Mouse (Mus musculus): ENCODE data around the gene Sgk1.

- TF ChIP-seq CTCF (IDR thresholded peaks at IDR 0.05; ENCODE audit: insufficient read depth, low read length) (no peak), POLR2A (IDR thresholded peaks at IDR 0.05; ENCODE audit: borderline replicate concordance, extremely low read depth, low read depth, low read length) (no peak)
These were observed 40.8 kb downstream of the Sgk1 start for GRCm38 (mm10) chr10:21922716-21923350.

All from lung, adult 2 months (tissue).